Mouse (Mus musculus): ENCODE data around the gene Pnp.
"Not testable (repeated sequence)": the region's sequence is repeated elsewhere in the genome, so short reads cannot be mapped to it uniquely, and the experiment has no call there.

Gene Pnp

DNA sequence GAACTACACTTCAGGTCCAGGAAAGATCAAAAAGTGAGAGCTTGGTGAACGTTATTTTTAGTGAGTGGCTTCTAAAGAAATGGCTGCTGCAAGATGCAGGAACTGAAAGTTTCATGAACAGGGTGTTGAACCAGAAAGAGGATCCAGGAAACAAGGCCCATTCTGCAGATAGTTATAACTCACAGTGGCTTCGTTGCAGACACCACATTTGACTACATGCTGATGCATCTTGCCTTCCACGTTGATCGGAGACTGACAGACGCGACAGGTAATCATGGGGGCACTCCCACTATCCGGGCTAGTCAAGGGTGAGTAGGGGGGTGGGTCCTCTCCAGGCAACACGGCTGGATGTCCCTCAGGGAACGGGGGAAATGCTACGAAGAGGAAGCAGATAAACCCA lies 931 bp upstream of the Pnp start:
- no peak for DNase-seq (ENCODE audit: extremely low spot score, low read depth, low spot score)

DNA sequence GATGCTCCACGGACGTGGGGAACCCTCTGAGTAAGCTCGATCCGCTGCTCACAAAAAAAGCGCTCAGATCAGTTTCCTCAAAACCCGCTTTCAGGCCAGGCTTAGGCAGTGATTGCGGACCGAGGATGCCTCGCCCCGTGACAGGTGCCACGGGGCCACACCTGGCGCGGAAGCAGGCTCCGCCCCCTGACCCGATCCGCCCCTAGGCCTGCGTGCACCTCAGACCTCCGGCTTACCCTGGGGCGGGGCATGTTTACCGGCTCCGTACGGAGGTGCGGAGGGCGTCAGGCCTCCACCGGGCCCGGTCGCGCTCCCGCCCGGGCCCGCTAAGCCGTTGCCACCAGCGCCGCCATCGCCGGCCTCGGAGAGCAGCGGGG lies 517 bp upstream of the Pnp start:
- no peak for DNase-seq (ENCODE audit: extremely low spot score, low read depth, low spot score)

DNA sequence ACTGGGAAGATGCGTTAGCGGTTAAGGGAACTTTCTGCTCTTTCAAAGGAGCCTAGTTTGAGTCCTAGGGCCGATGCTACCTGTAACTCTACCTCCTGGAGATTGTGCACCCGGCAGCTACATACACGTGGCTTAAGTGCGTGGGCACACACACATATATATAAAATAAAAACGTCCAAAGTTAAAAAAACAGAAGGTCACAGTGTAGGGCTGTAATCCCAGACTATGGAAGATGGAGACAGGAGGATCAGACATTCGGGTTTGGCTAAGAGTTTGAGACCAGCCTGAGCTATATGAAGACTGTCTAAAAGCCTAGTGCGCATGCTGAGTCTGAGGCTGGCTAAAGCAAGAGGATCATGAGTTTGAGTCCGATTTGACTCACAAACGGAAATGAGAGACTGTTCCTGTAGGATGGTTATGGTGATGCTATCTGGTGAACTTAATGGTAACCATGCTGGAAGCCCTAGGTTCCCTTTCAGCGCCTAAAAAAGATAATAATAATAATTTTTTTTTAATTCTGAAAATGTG lies 675 bp downstream of the Pnp start:
- DNase-seq (ENCODE audit: extremely low spot score, low read depth, low spot score), result no peak

DNA sequence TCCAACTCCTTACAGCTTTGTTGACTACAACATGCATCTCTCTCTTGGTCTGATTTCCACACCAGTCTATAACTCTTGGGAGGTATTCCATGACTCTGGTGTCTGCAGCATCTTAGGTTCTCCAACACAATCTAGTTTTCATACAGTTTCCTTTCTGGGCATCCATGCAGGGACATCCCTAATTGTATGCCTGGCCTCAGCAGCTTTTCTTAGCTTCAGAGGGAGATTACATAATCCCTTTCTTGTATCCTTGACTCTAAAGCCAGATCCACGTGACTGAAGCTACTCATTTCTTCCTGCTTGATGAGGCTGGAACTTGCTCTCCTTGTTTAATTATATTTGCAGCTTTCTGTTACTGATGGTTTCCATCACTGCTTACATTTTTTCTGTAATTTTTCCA lies 5.8 kb downstream of the Pnp start:
- no peak for DNase-seq (ENCODE audit: extremely low spot score, low read depth, low spot score)

DNA sequence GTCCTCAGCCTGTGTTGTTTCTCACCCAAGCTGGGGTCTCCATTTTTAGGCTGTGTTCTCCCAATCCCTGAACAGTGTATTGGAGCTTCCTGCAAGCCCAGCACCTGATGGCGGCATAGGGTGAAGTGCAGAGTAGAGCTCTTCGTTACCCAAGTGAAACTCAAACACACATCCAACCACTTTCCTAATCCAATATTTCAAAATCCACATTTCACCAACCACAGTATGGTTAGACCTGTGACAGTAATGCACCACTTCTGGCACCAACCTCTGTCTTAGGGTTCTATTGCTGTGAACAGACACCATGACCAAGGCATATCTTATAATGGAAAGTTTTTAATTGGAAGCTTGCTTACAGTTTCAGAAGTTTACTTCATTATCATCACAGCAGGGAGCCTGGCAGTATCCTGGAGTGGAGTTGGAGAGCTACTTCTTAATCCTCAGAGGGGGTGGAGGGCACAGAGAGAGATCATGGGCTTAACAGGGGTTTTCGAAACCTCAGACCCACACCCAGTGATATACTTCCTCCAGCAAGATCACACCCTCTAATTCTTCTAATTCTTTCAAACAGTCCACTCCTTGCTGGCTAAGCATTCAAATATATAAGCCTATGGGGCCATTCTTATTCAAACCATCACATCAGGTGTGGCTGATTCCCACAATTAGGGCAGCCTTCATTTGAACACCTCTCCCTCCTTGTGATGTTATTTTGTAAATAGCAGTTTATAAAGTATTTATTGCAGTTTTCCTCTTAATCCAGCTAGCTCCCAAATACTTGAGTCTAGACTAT lies 7.4 kb downstream of the Pnp start:
- no peak for DNase-seq (ENCODE audit: extremely low spot score, low read depth, low spot score)

DNA sequence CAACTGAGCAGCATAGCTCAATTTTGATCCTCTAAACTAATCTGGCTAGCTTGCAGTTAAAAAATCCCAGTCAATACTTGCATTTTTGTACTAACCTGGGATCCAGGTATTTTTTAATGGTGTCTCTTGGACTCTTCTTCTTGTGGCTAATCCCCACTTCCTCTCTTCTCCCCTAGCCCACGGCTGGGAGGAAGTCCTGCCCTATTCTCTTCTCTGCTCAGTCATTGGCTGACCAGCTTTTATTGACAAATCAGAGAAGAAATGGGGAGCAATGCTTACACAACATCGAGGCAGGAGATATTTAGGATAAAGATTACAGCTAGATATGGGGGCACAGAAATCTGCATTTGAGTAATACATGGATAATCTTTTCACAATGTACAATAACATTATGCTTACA lies 8.1 kb downstream of the Pnp start:
- no peak for DNase-seq (ENCODE audit: extremely low spot score, low read depth, low spot score)

DNA sequence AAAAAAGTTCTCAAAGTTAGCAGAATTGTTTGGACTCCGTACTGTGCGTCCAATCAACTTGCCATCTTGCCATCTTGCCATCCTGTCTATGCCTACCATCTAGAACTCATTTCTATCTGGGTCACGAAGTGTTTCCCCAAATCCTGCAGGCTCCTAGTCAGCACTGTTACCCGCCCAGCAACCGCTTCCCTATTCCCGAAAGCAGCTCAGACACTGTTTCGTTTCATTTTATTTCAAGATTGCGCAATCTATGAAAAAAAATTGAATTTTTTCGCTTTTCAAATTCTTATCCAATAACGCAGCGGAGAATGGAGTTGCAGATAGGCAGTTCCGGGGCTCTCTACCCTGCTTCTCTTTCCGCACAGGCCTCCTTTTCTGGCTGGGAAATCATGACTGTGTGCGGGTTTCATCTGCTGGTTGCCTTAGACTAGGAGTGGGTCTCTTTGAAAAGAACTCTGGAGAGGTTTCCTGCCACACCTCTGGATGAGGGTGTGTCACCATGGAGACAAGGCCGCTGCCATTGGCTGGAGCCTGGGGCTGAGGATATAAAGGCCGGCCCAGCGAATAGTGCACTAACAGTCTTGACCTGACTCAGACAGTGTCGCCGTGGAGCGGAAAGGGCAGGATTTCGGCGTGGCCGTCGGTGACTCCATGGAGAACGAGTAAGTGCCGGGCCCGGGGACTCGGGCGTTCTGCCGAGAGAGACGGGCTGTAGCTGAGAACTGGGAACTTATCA lies 13.2 kb downstream of the Pnp start, which contains the start of gene Gm49342:
TSS of gene Gm49342 (plus strand) at position 586 of the 736 bp plus-strand sequence.
- DNase-seq (ENCODE audit: extremely low spot score, low read depth, low spot score), result peak; percentile 64

DNA sequence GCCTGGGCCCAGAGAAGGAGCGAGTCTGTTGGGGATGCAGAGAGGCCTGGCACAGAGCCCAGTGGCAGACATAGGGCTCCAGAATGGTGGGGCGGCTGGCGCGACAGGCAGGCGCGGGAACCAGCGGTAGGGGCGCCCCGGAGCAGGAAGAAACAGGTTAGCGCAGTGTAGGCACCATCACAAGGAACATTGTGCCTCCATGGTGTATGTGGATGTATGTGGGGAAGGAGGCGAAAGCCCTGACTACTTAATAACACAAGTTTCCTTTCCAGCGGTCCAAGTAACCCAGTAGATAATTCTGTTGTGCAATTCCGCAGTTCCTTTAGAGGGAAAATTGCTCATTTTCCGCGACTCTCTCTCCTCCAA lies 13.8 kb downstream of the Pnp start:
- not testable (repeated sequence) for DNase-seq (ENCODE audit: extremely low spot score, low read depth, low spot score)

DNA sequence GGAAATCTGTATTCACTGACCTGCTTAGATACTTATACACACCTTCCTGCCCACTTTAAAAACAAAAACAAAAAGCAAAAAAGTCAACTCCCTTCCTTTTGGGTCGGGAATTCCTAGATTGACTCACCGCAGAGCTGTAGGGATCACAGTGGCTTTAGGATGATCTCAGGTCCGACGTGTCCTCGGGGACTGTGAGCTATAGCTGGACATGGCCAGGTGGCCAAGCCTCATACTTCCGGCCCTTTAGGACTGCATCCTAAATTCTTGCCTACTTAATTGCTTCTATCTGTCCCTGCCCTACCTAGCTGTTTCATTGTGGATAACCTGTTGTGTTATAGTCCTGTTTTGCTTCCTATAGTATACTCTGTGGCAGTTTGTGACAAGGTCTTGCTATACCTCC lies 14.2 kb downstream of the Pnp start:
- DNase-seq (ENCODE audit: extremely low spot score, low read depth, low spot score), result not testable (repeated sequence)

DNA sequence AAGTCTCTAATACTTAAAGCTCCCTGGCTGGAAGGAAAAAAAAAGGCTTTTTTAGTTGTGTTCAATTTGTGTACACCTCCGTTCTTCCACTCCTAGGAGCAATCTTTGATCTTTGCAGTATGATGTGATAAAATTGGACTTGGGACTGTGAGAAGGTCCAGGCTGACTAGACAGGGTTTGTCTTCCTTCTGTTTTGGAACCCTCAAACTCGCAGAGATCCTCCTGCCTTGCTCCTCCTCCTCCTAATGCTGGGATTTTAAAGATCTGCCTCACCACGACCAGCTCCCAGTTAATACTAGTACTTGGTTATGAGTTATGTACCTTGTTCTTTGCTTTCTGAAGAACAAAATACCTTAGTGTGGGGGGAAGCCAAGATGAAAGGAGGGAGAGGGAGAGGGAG lies 14.6 kb downstream of the Pnp start:
- DNase-seq (ENCODE audit: extremely low spot score, low read depth, low spot score), result not testable (repeated sequence)

DNA sequence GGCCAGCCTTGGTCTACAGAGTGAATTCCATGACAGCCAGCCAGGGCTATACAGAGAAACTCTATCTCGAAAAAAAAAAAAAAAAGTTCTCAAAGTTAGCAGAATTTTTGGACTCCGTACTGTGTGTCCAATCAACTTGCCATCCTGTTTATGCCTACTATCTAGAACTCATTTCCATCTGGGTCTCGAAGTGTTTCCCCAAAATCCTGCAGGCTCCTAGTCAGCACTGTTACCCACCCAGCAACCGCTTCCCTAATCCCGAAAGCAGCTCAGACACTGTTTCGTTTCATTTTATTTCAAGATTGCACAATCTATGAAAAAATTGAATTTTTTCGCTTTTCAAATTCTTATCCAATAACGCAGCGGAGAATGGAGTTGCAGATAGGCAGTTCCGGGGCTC lies 24.6 kb downstream of the Pnp start:
- DNase-seq (ENCODE audit: extremely low spot score, low read depth, low spot score), result no peak

DNA sequence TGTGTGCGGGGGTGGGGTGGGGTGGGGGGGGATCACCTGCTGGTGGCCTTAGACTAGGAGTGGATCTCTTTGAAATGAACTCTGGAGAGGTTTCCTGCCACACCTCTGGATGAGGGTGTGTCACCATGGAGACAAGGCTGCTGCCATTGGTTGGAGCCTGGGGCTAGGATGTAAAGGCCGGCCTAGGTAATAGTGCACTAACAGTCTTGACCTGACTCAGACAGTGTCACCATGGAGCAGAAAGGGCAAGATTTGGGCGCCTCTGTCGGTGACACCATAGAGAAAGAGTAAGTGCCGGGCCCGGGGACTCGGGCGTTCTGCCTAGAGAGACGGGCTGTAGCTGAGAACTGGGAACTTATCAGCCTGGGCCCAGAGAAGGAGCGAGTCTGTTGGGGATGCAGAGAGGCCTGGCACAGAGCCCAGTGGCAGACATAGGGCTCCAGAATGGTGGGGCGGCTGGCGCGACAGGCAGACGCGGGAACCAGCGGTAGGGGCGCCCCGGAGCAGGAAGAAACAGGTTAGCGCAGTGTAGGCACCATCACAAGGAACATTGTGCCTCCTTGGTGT lies 25.1 kb downstream of the Pnp start, which contains the start of gene Pnp2:
TSS of gene Pnp2 (plus strand) at position 51 of the 567 bp plus-strand sequence.
- not testable (repeated sequence) for DNase-seq (ENCODE audit: extremely low spot score, low read depth, low spot score)

DNA sequence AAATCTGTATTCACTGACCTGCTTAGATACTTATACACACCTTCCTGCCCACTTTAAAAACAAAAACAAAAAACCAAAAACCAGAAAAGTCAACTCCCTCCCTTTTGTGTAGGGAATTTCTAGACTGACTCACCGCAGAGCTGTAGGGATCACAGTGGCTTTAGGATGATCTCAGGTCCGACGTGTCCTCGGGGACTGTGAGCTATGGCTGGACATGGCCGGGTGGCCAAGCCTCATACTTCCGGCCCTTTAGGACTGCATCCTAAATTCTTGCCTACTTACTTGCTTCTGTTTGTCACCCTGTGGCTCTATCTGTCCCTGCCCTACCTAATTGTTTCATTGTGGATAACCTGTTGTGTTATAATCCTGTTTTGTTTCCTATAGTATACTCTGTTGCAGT lies 25.8 kb downstream of the Pnp start:
- not testable (repeated sequence) for DNase-seq (ENCODE audit: extremely low spot score, low read depth, low spot score)

DNA sequence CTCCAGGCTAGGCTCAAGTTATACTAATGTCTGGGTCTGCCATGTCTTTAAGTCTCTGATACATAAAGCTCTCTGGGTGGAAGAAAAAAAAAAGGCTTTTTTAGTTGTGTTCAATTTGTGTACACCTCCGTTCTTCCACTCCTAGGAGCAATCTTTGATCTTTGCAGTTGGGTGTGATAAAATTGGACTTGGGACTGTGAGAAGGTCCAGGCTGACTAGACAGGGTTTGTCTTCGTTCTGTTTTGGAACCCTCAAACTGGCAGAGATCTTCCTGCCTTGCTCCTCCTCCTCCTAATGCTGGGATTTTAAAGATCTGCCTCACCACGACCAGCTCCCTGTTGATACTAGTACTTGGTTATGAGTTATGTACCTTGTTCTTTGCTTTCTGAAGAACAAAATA lies 26.3 kb downstream of the Pnp start:
- not testable (repeated sequence) for DNase-seq (ENCODE audit: extremely low spot score, low read depth, low spot score)

DNA sequence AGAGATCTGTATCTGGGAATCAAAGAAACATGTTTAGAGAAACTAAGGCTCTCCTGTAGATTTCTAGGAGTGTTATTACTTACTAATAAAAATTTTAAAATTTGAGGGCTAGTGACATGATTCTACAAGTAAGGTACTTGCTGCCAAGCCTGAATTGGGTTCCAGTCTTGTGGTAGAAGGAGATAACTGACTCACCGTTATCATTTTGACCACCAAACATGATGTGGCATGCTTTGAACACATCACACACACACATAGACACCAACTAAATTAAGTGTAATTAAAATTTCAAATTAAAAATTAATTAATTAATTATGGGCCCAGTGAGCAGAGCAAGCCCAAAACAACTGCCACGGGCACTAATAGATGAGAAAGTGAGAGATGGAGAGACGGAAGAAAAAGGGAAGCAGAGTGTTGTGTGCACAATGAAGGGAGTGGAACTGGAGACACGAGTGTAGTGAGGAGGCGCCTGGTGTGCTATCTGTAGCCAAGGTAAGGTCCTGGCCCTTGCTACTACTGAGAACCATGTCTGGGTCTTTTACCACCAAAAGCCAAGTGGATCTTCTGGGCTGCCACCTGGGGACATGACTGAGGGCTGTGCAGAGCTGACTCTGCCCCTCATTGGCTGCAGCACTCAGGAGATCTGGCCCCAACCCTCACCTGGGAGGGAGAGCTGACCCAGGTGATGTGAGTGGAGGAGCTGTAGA lies 27.6 kb downstream of the Pnp start:
- DNase-seq (ENCODE audit: extremely low spot score, low read depth, low spot score), result not testable (repeated sequence)

DNA sequence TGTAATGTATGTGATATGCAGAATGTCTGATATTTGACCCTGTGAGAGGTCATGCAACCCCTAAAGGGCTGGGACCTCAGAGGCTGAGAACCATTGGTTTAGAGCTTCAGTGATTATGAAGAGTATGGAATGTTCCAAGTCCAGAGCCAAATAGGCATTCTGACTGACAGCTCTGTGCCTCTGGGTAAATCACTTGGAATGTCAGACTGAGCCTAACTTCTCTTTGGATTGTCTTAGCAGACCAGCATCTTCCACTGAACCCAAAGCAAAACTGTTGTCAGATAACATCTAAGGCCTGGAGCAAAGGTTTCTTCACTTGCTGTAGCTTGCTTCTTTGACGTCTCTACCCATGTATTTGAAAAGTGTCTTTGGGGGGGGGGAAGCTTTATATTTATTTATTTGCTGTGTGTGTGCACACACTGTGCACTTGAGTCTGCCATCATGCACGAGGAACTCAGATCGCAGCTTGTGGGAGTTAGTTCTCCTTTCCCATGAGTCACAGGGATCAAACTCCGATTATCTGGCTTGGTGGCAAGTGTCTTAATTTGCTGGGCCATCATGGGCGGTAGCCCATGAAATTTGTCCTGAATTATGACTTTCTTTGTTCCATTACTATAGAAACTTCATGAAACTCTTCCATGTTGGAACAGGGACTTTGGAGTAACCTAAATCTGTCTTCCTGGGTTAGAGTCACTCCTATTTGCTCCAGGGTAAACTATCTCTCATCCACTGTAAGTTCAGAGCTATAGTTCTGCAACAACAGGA lies 37.5 kb downstream of the Pnp start:
- no peak for DNase-seq (ENCODE audit: extremely low spot score, low read depth, low spot score)

DNA sequence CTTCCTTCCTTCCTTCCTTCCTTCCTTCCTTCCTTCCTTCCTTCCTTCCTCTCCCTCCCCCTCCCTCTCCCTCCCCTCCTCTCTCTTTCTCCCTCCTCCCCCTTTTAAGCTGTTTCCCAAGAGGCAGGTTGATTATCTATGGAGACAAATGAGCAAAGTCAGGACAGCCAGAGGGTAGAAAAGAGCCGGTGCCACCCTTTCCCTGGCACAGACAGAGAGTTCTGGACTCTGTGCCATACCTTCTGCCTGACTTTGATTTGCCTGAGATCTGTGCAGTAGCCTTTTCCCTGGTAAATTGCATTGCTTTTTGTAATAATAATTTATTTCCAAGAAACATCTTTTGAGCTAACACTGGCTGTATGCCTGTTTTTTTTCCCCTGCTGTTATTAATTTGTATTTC lies 38.2 kb downstream of the Pnp start:
- no peak for DNase-seq (ENCODE audit: extremely low spot score, low read depth, low spot score)

DNA sequence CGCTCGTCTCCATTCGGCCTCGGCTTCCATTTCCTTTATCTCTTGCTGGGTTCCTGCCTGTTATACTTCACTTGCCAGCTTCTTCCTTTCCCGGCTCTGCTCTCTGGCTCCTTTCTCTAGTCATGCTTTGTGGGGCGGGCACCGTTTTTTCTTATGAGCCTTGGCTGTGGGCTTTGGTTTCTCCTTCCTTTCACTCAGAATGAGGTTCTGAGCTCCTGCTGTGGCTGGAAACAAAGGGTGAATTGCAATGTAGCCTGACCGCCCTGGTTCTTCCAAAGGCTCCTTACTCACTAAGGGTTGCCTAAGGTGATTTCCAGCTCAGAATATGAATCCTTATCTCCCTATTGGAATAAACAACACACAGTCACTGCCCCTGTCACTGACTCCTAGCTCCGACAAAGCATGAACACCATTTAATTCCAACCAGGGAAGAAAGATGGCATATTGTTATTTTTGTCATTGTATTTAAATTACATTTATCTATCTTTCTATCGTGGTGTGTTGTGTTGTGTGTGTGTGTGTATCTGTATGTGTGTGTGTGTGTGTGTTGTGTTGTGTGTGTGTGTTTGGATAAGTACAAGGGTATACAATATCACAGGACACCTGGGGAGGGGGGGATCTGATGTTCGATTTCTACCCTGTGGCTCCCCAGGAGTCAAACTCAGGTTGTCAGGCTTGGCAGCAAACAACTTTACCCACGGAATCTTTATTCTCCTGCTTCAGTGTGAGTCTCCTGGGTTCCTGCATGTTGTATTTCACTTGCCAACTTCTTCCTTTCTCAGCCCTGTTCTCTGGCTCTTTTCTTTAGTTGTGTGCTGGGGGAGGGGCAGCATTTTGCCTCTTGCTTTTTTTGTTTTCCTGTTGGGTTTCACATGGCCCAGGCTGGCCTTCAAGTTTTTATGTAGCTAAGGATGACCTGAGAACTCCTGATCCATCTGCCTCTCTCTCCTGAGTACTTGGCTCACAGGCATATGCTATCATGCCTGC lies 39.0 kb downstream of the Pnp start:
- DNase-seq (ENCODE audit: extremely low spot score, low read depth, low spot score), result no peak

DNA sequence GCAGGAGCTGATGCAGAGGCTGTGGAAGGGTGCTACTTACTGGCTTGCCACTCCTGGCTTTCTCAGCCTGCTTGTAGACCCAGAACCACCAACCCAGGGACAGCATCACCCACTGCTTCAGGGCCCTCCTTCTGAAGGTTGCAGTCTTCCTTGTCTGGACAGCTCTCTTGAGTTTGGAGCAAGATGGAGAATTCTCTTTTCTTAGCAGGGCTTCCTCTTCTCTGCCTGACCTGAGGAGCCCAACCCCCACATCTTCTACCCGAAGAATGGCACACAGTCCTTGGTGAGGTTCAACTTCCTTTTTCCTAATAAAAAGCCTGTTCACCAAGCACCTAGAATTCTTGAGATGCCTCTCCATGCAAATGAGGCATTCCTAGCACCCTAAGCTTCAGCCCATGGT lies 39.9 kb downstream of the Pnp start:
- DNase-seq (ENCODE audit: extremely low spot score, low read depth, low spot score), result no peak
